Mouse (Mus musculus) spleen, adult 2 months (tissue): ENCODE data around the gene Vps39.

Source experiments
- CTCF ChIP-seq: fragments of 200-500 bp; IDR thresholded peaks from 2 replicates; pipeline ENCODE4 v1.5.1; 2011; ENCODE audit warnings: mild to moderate bottlenecking, inconsistent platforms; ENCODE audit not compliant: insufficient read depth, insufficient read length, insufficient replicate concordance; ENCODE audit errors: extremely low read depth
- POLR2A ChIP-seq: fragments of 200-500 bp; IDR thresholded peaks from 2 replicates; pipeline ENCODE4 v1.6.1; 2011; ENCODE audit warnings: low read depth, low read length, inconsistent platforms

- TF ChIP-seq POLR2A = no peak
- no peak for TF ChIP-seq CTCF
These were observed 45.0 kb upstream of the Vps39 start for GRCm38 (mm10) chr2:120397951-120398350.
